Mouse (Mus musculus) cerebral cortex, adult 2 months (tissue): Measurements from ENCODE around the gene Rplp2.

Source experiments
- WGBS: fragments of 180-500 bp; shearing (Covaris S2); methylation state at CpG from one replicate; pipeline ENCODE4 v1.1.7; 2018; 5-methylcytosine and 5-hydroxymethylcytosine counted together

Gene Rplp2

GRCm38 (mm10) chr7:141483114-141483653, 36.0 kb downstream of the Rplp2 start:
- WGBS, result 70% methylated on average over 6 of the region's 6 CpGs

GRCm38 (mm10) chr7:141484186-141485120, 37.3 kb downstream of the Rplp2 start:
- WGBS, result 86% methylated on average over 5 of the region's 5 CpGs

- WGBS, result 87% methylated on average over 2 of the region's 2 CpGs
Observed at GRCm38 (mm10) chr7:141485186-141485585, 38.0 kb downstream of the Rplp2 start.

- WGBS, result 36% methylated on average over 2 of the region's 2 CpGs
Observed at GRCm38 (mm10) chr7:141485606-141486005, 38.4 kb downstream of the Rplp2 start.

- WGBS, result 86% methylated on average over 1 of the region's 1 CpGs
Observed at GRCm38 (mm10) chr7:141486239-141486638, 39.1 kb downstream of the Rplp2 start.

GRCm38 (mm10) chr7:141487141-141487540, 40.0 kb downstream of the Rplp2 start:
- 78% methylated on average over 7 of the region's 7 CpGs for WGBS

- 91% methylated on average over 2 of the region's 2 CpGs for WGBS
Observed at GRCm38 (mm10) chr7:141491151-141491550, 44.0 kb downstream of the Rplp2 start.

- WGBS, result 86% methylated on average over 5 of the region's 5 CpGs
Observed at GRCm38 (mm10) chr7:141492738-141493137, 45.6 kb downstream of the Rplp2 start.

- 74% methylated on average over 1 of the region's 1 CpGs for WGBS
Observed at GRCm38 (mm10) chr7:141493729-141494128, 46.6 kb downstream of the Rplp2 start.

- 87% methylated on average over 2 of the region's 2 CpGs for WGBS
Observed at GRCm38 (mm10) chr7:141495379-141495778, 48.2 kb downstream of the Rplp2 start.

- 83% methylated on average over 4 of the region's 4 CpGs for WGBS
Observed at GRCm38 (mm10) chr7:141495940-141496339, 48.8 kb downstream of the Rplp2 start.

- 84% methylated on average over 3 of the region's 3 CpGs for WGBS
Observed at GRCm38 (mm10) chr7:141497600-141497999, 50.4 kb downstream of the Rplp2 start.
